Comparison of ENCODE assay signal across 9 mouse cellular contexts in genomic region chr15:100838607-100839207, GRCm38 (mm10). TPM values are rescaled to one million over a fixed set of nuclear protein-coding genes. Genes with fewer than 3 reads are reported as not detected.
A peak's percentile ranks its signal among the peaks of the same experiment; 100 is the strongest.
DNase-seq lines count a peak whose midpoint lies in the region; ATAC-seq and TF ChIP-seq lines count a peak whose summit lies in the region.
"Had no signal": no experiment of that assay in that cellular context is flagged by ENCODE, and none has a peak within 500 bp of the region (broad histone marks: within the 10 kb centered on the region; RNA-seq: fewer than 3 reads in every experiment).

No protein-coding gene starts in this region.

- peak; percentile 47 for TF ChIP-seq RAD21 in MEL (IDR thresholded peaks at IDR 0.05; ENCODE audit: low read depth, low read length)

- no peaks in the 10 kb centered on the region for H3K9me3 ChIP-seq in MEL (replicated peaks; ENCODE audit: insufficient read depth, low read length)
- H3K9me3 ChIP-seq: heart, embryonic 15.5 days had no signal

- H3K9ac ChIP-seq in MEL (ENCODE audit: control insufficient read depth, low read depth, low read length, poor library complexity, severe bottlenecking): no peak overlapping the region
- H3K9ac ChIP-seq: heart, embryonic 15.5 days had no signal

- TF ChIP-seq CTCF in MEL (IDR thresholded peaks at IDR 0.05 in 2 of 3, conservative IDR thresholded peaks at IDR 0.05 in 1 of 3; ENCODE audit: control insufficient read depth in 1 of 3, insufficient read depth in 1 of 3, low read depth in 2 of 3, low read length in 3 of 3, poor library complexity in 1 of 3, severe bottlenecking in 1 of 3): peak; percentile 59 to 78 (median 76)
- peak; percentile 20; the same call in 1 of the 2 replicates for TF ChIP-seq CTCF in lung, adult 2 months (IDR thresholded peaks at IDR 0.05; ENCODE audit: insufficient read depth, low read length)

- TF ChIP-seq EP300 in MEL (IDR thresholded peaks at IDR 0.05; ENCODE audit: low read depth in 1 of 2, low read length in 2 of 2): no peak

- no peak overlapping the region for H3K27ac ChIP-seq in MEL (ENCODE audit: control insufficient read depth, low read depth, low read length)
- H3K27ac ChIP-seq: heart, embryonic 15.5 days had no signal

- 34% methylated on average over 12 of the region's 12 CpGs for WGBS in lung, adult 2 months

- H3K4me3 ChIP-seq in MEL (ENCODE audit: control insufficient read depth in 1 of 2, insufficient read depth in 1 of 2, low read depth in 2 of 2, low read length in 2 of 2): no peak overlapping the region
- H3K4me3 ChIP-seq in lung, adult 2 months (replicated peaks; ENCODE audit: extremely low read depth, low read depth, low read length): no peak overlapping the region
- H3K4me3 ChIP-seq: heart, embryonic 15.5 days had no signal

- DNase-seq in CD8-positive naive resting alpha-beta T cell, adult 2 months (ENCODE audit: low read depth in 2 of 2, low spot score in 2 of 2): peak; percentile 15 to 18
- DNase-seq in MEL (ENCODE audit: low read depth, low spot score): peak; percentile 52
- DNase-seq in cerebellum, adult 9-10 months: peak; percentile 85
- DNase-seq in gastrocnemius, postnatal 10 days: peak; percentile 65
- peak; percentile 59 for DNase-seq in kidney, adult 9 months
- peak; percentile 27 for DNase-seq in lung, adult 2 months
- DNase-seq in right cerebral cortex, postnatal 10 days (ENCODE audit: low spot score in 2 of 2): peak; percentile 67 to 73

- H3K36me3 ChIP-seq in MEL (ENCODE audit: control insufficient read depth in 1 of 2, insufficient read depth in 2 of 2, low read length in 2 of 2): no peaks in the 10 kb centered on the region
- H3K36me3 ChIP-seq: heart, embryonic 15.5 days had no signal

- ATAC-seq in erythroid progenitor cell, adult 5-6 weeks (replicated peaks; ENCODE audit: low FRiP score, poor library complexity, severe bottlenecking): no peak

- TF ChIP-seq POLR2A in MEL (IDR thresholded peaks at IDR 0.05; ENCODE audit: control insufficient read depth in 1 of 2, insufficient read depth in 1 of 2, low read depth in 1 of 2, low read length in 2 of 2, poor library complexity in 1 of 2): no peak
- no peak for TF ChIP-seq POLR2A in lung, adult 2 months (IDR thresholded peaks at IDR 0.05; ENCODE audit: borderline replicate concordance, extremely low read depth, low read depth, low read length)

- H3K4me1 ChIP-seq in MEL (ENCODE audit: control insufficient read depth in 1 of 2, insufficient read depth in 2 of 2, low read length in 2 of 2): no peaks in the 10 kb centered on the region
- no peaks in the 10 kb centered on the region for H3K4me1 ChIP-seq in lung, adult 2 months (ENCODE audit: control insufficient read depth, insufficient read depth, low read length)
- H3K4me1 ChIP-seq: heart, embryonic 15.5 days had no signal

- no peaks in the 10 kb centered on the region for H3K79me2 ChIP-seq in MEL (ENCODE audit: control insufficient read depth, insufficient read depth, low read length, poor library complexity)

- peaks cover 0 to 3% of the 10 kb centered on the region in 2 experiments; a peak in 2 of 4 replicates for H3K27me3 ChIP-seq in MEL (ENCODE audit: control insufficient read depth in 1 of 2, insufficient read depth in 2 of 2, low read length in 2 of 2)

TF ChIP-seq in MEL, 35 proteins besides CTCF, POLR2A, EP300 and RAD21:
- no peak for TF ChIP-seq USF1 (IDR thresholded peaks at IDR 0.05; ENCODE audit: low read depth, low read length)
- TF ChIP-seq SMC3 (IDR thresholded peaks at IDR 0.05; ENCODE audit: low read depth, low read length): peak; percentile 77
- TF ChIP-seq ZC3H11A (IDR thresholded peaks at IDR 0.05; ENCODE audit: low read depth, low read length): peak; percentile 49

RNA-seq across cellular contexts. Expression of gene Scn8a, which starts 31.0 kb away (rescaled TPM):
- 0.03 and 0.08 TPM in 2 replicates for total RNA-seq in MEL (2012; rRNA removed)
- polyA plus RNA-seq in MEL (2012; ENCODE audit: insufficient read depth in 1 of 2, insufficient read length in 2 of 2, low read depth in 1 of 2, low replicate concordance in 2 of 2, missing spikeins in 1 of 2): under 1 TPM in 1 of 2 experiments, not detected in 1; 0.01 TPM
- under 1 TPM; 0.72 to 0.92 TPM for total RNA-seq in gastrocnemius, postnatal 10 days (2021)
- polyA plus RNA-seq in lung, adult 2 months (2012; rRNA removed): 0.14 and 0.27 TPM in 2 replicates
- total RNA-seq in erythroid progenitor cell, adult 5-6 weeks (2015; ENCODE audit: low replicate concordance): not detected in 2 replicates
- total RNA-seq in erythroid progenitor cell, adult 5-6 weeks (2017; ENCODE audit: low replicate concordance): not detected in 2 replicates

Comparison
In these comparisons a context has a peak if more than half of its experiments do, and no peak if none do; other contexts are left out.
1. DNase-seq: peak in every context shown above with its lines; median percentile 85 in cerebellum, adult 9-10 months; 70 in right cerebral cortex, postnatal 10 days; 65 in gastrocnemius, postnatal 10 days; 59 in kidney, adult 9 months; 52 in MEL; 27 in lung, adult 2 months; 16 in CD8-positive naive resting alpha-beta T cell, adult 2 months.